Mouse (Mus musculus) stomach, embryonic 15.5 days (tissue): ENCODE data around the gene Barx1. TPM values are rescaled to one million over a fixed set of nuclear protein-coding genes. Genes with fewer than 3 reads are reported as not detected.
A peak's percentile ranks its signal among the peaks of the same experiment; 100 is the strongest.

ENCODE experiments used
- ATAC-seq: fragments of 200-750 bp; cut with Nextera tagmentation; 2 replicates; pipeline ENCODE4 v1.8.0; 2017; ENCODE audit warnings: low read depth, moderate number of reproducible peaks, moderate TSS enrichment; ENCODE audit not compliant: insufficient read depth, low FRiP score
- H3K27ac ChIP-seq: fragments of 300-500 bp; sonication (generic); 2 replicates; pipeline ENCODE4 v1.5.1; 2015; ENCODE audit warnings: mild to moderate bottlenecking, inconsistent platforms
- H3K27me3 ChIP-seq: fragments of 300-500 bp; sonication (generic); replicated peaks from 2 replicates; pipeline ENCODE4 v1.6.1; 2015; ENCODE audit warnings: inconsistent platforms
- H3K36me3 ChIP-seq: fragments of 300-500 bp; sonication (generic); 2 replicates; pipeline ENCODE4 v1.6.1; 2015; ENCODE audit warnings: inconsistent platforms
- H3K4me1 ChIP-seq: fragments of 300-500 bp; sonication (generic); 2 replicates; pipeline ENCODE4 v1.6.1; 2015; ENCODE audit warnings: inconsistent platforms
- H3K4me2 ChIP-seq: fragments of 300-500 bp; sonication (generic); 2 replicates; pipeline ENCODE4 v1.6.1; 2015; ENCODE audit warnings: mild to moderate bottlenecking, inconsistent platforms
- H3K4me3 ChIP-seq: fragments of 300-500 bp; sonication (generic); replicated peaks from 2 replicates; pipeline ENCODE4 v1.5.1; 2015; ENCODE audit warnings: inconsistent platforms
- H3K9ac ChIP-seq: fragments of 300-500 bp; sonication (generic); 2 replicates; pipeline ENCODE4 v1.6.1; 2015; ENCODE audit warnings: inconsistent platforms
- H3K9me3 ChIP-seq: fragments of 300-500 bp; sonication (generic); 2 replicates; pipeline ENCODE4 v1.6.1; 2016; ENCODE audit warnings: inconsistent platforms
- WGBS: fragments of 180-500 bp; shearing (Covaris S2); methylation state at CpG from one replicate; pipeline ENCODE4 v1.1.7; 2015; 5-methylcytosine and 5-hydroxymethylcytosine counted together
- polyA plus RNA-seq: library from polyadenylated mRNA; unstranded; fragments of >200 nt; fragmentation: Nextera tagmentation; extraction: Ambion mirVana; gene quantifications from 2 replicates; pipeline ENCODE4 v1.2.1, GENCODE M21; 2015

The Barx1 gene
- polyA plus RNA-seq, 1 experiment from 2014 or later = 173 TPM

GRCm38 (mm10) chr13:48686666-48687065 is 23.9 kb downstream of the Barx1 start:
- Histone ChIP-seq H3K27me3 (no peaks in the 10 kb centered on the region), H3K27ac (no peak overlapping the region), H3K4me1 (no peaks in the 10 kb centered on the region), H3K36me3 (no peaks in the 10 kb centered on the region), H3K9ac (no peak overlapping the region), H3K4me2 (no peak overlapping the region), H3K9me3 (no peaks in the 10 kb centered on the region), H3K4me3 (no peak overlapping the region)
- WGBS = 57% methylated on average over 5 of the region's 5 CpGs
- ATAC-seq = no peak

GRCm38 (mm10) chr13:48691991-48692390 is 29.2 kb downstream of the Barx1 start:
- Histone ChIP-seq H3K27ac (no peak overlapping the region), H3K36me3 (no peaks in the 10 kb centered on the region), H3K4me3 (no peak overlapping the region), H3K4me2 (no peak overlapping the region), H3K27me3 (no peaks in the 10 kb centered on the region; the same call in 1 of the 2 replicates), H3K9ac (no peak overlapping the region), H3K9me3 (no peaks in the 10 kb centered on the region), H3K4me1 (peaks cover 22% of the 10 kb centered on the region)
- WGBS = 46% methylated on average over 2 of the region's 2 CpGs
- no peak for ATAC-seq

GRCm38 (mm10) chr13:48694090-48695064 is 31.6 kb downstream of the Barx1 start:
- Histone ChIP-seq H3K27ac (peak overlapping the region; percentile 83), H3K9ac (no peak overlapping the region), H3K4me3 (no peak overlapping the region), H3K27me3 (no peaks in the 10 kb centered on the region; the same call in 1 of the 2 replicates), H3K36me3 (no peaks in the 10 kb centered on the region), H3K4me2 (peak overlapping the region; percentile 34), H3K9me3 (no peaks in the 10 kb centered on the region), H3K4me1 (peaks cover 25% of the 10 kb centered on the region)
- peak; percentile 79 for ATAC-seq
- 23% methylated on average over 27 of the region's 27 CpGs for WGBS

GRCm38 (mm10) chr13:48706385-48706951 is 43.7 kb downstream of the Barx1 start:
- Histone ChIP-seq H3K36me3 (no peaks in the 10 kb centered on the region), H3K9ac (no peak overlapping the region), H3K4me2 (peak overlapping the region; percentile 54), H3K9me3 (no peaks in the 10 kb centered on the region), H3K4me1 (peaks cover 3% of the 10 kb centered on the region; the same call in 1 of the 2 replicates), H3K27ac (no peak overlapping the region), H3K27me3 (no peaks in the 10 kb centered on the region), H3K4me3 (peak overlapping the region; percentile 39)
- ATAC-seq = peak; percentile 69
- WGBS = 6% methylated on average over 21 of the region's 21 CpGs

GRCm38 (mm10) chr13:48712675-48713074 is 49.9 kb downstream of the Barx1 start:
- 65% methylated on average over 2 of the region's 2 CpGs for WGBS
- Histone ChIP-seq H3K4me3 (no peak overlapping the region), H3K27ac (no peak overlapping the region), H3K4me1 (peaks cover 9% of the 10 kb centered on the region), H3K36me3 (no peaks in the 10 kb centered on the region), H3K4me2 (no peak overlapping the region), H3K27me3 (no peaks in the 10 kb centered on the region), H3K9ac (no peak overlapping the region), H3K9me3 (no peaks in the 10 kb centered on the region)
- ATAC-seq = no peak

- no peaks in the 10 kb centered on the region for H3K9me3 ChIP-seq
- ATAC-seq = no peak
- H3K4me2 ChIP-seq = no peak overlapping the region
- no peak overlapping the region for H3K9ac ChIP-seq
- no peak overlapping the region for H3K27ac ChIP-seq
- no peaks in the 10 kb centered on the region for H3K27me3 ChIP-seq
- WGBS = 52% methylated on average over 4 of the region's 4 CpGs
- H3K4me1 ChIP-seq = peaks cover 9% of the 10 kb centered on the region
- H3K36me3 ChIP-seq = no peaks in the 10 kb centered on the region
- no peak overlapping the region for H3K4me3 ChIP-seq
Observed at GRCm38 (mm10) chr13:48716075-48716474, 53.3 kb downstream of the Barx1 start.

Other genes with a start within 250 kb of the Barx1 start
- gene Zfp169, start 149.5 kb upstream of the Barx1 start, polyA plus RNA-seq = 3.2 and 4.0 TPM in 2 replicates
- gene A830005F24Rik, start 149.4 kb upstream of the Barx1 start, polyA plus RNA-seq = 0.51 and 0.86 TPM in 2 replicates
- 8.2 and 9.1 TPM in 2 replicates for gene Ptpdc1, start 37.3 kb upstream of the Barx1 start, polyA plus RNA-seq
- gene Phf2, start 208.1 kb downstream of the Barx1 start, polyA plus RNA-seq = 6.9 and 7.2 TPM in 2 replicates